Mouse (Mus musculus) kidney, adult 9 months (tissue): ENCODE data around the gene Vwce.
A peak's percentile ranks its signal among the peaks of the same experiment; 100 is the strongest.

ENCODE experiments used
- DNase-seq: peaks from one replicate; pipeline ENCODE4 v3.0.0; 2022

Vwce gene

DNA sequence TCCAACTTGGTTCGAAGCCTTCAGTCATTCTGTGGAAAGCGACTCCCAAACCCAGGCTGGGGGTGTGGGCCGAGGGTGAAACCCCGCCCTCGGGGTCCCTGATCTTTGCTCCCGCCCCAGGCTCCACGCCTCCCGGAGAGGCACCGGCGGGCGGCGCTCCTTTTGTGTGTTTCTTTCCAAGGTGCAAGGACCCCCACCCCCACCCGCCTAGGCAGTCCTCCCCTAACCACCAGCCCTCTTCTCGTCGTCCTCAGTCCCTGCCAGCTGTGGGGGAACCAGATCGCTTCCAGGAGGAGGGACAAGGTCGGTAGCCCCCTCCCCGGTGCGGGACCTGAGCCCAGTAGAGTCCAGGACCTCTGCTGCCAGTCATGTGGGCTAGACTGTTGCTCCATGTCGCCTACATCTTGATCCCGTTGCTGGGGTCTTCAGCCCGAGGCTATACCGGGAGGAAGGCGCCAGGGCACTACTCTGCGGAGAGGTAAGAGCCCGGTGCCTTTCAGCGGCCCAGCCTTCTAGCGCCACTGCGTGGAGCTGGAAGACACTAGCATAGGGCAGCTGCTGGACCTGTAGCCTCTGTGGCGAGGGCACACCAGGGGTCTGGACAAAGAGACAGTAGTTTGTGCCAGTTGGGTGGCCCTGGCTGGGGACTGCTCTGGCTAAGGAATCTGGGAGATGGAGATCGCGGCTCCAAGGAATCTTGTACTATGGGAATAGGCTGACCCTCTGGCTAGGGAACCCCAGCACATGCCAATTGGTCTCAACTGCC, at the start of gene Vwce:
Vwce (plus strand) TSS at position 108 of the 766 bp plus-strand sequence.
- DNase-seq: peak; percentile 64

DNA sequence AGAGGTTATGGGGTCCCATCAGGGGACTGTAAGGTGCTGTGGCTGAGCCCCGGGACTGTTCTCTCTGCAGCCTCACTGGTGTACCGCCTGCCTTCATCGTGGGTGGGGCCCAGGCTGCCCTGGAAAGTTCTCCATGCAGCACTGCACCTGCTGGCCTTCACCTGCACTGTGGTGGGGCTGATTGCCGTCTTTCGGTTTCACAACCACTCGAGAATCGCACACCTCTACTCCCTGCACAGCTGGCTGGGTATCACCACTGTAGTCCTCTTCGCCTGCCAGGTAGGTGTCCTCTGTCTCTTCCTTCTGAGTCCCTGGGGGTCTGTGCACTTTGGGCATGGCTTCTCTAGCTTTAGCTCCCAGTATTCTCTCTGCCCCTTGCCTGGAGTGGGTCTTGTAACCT, 48.9 kb upstream of the Vwce start:
- no peak for DNase-seq

DNA sequence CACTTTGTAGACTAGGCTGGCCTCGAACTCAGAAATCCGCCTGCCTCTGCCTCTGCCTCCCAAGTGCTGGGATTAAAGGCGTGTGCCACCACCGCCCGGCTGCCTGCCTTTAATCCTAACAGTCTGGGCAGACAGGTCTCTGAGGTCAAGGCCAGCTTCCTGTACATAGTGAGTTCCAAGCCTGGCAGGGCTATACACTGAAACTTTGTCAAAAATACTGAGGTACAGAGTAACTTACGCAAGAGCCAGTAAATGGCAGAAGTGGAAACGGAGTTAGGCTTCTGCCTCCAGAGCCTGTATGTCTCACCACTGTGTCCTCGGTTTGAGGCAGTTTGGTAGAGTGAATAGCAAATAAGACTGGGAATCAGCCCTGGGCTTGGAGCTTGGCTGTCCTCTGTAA, 46.8 kb upstream of the Vwce start:
- no peak for DNase-seq

DNA sequence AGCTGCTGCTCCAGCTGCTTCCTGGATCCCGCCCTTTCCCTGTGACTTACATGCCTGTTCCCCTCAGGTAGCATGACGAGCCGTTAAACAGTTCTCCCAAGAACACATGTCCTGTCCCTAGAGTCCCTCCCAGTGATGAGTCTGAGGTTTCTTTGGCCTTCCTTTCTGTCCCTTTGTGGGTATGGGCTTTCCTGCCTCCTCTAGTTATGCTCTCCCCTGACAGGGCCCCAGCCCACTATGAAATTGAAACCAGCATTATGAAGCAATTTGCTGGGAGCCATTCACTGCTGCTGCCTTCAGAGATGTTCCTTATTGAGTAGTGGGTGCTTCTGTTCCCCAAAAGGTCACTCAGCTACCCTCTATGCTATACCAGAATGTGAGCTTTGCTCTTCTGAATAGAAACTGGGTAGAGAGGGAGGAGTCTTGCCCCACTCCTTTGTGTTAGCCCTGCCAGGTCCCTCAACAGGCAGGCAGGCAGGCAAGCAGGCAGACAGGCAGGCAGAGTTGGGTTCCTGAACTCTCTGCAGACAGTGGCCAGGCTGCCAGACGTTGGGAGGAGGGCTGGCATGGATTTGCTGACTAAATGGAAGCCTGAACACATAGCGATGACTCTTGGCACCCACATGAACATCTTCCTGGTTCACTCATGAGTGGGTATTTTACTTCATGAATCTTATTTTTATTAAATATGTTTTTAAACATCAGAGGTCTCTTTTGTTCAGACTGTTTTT, 44.7 kb upstream of the Vwce start:
- DNase-seq: no peak

DNA sequence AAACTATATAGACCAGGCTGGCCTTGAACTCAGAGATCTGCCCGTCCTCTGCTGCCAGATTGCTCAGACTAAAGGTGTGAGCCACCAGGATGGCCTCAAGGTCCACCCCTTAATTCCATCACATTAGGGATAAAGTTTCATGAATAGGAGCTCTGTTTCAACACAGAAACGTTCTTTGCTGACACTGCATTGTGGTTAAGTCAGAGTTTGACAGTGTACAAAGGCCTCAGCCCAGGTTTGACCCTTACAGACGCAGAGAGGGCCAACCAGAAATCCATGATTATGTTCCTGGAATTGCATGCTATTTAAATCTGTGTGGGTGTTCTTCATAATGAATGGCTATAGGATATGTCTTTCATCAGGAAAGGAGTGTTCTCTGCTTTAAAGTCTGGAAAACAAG, 43.7 kb upstream of the Vwce start:
- DNase-seq: no peak

DNA sequence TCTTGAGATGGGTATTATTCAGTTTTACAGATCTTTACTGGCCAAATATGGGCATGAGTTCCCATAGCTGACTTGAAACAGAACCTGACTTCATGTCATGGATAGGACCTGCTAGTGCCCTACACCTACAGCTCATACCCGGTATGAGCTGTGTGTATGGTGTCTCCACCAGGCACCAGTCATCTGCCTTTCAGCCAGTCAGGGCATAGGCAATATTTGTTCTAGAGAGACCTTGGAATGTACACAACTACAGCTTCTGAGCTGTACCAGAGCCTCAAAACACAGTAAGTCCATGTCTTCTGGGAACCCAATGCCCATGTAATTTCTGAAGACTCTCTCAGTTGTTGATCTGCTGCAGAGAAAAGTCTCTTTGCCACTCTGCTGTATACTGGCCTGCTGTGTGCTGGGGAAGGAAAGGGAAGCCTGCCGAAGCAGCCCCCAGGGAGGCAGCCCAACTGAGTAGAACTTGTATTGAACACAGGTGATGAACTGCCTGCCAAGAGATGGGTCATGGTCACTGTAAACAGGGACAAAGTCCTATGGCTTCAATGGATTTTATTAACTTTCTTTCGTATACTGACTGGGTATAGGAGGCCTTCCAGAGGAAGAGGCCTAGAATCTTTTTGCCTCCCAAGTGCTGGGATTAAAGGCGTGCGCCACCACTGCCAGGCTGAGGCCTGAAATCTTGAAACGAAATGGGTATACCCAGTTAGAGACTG, 42.2 kb upstream of the Vwce start:
- no peak for DNase-seq

DNA sequence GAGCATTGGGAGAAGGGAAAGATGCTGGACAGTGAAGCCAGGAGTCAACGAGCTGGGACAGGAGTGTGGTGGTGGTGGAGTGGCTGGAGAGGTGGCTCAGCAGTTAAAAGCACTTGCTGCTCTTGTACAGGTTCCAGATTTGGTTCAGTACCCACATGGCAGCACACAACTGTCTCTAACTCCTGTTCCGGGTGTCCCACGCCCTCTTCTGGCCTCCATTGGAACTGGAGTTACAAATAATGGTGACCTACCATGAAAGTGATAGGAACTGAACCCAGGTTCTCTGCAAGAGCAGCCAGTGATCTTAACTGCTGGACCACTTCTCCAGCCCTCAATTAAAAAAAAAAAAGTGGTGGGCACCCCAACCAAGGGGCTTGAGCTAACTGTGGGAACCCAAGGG, 35.8 kb upstream of the Vwce start:
- DNase-seq: peak; percentile 42

DNA sequence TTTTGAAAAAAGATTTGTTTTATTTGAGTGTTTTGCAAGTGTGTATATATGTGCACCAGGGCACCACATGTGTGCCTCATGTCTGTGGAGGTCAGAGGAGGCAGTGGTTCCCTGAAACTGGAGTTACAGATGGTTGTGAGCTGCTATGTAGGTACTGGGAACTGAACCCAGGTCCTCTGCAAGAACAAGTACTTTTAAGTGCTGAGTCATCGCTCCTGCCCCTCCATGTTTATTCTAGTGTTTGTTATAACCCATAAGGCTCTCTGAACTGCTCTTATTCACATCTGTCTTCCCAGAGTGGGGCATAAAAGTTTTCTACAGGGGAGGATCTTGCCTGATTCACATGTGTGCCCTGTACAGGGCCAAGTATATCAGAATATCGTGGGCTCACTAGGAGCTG, 34.4 kb upstream of the Vwce start:
- DNase-seq: no peak

DNA sequence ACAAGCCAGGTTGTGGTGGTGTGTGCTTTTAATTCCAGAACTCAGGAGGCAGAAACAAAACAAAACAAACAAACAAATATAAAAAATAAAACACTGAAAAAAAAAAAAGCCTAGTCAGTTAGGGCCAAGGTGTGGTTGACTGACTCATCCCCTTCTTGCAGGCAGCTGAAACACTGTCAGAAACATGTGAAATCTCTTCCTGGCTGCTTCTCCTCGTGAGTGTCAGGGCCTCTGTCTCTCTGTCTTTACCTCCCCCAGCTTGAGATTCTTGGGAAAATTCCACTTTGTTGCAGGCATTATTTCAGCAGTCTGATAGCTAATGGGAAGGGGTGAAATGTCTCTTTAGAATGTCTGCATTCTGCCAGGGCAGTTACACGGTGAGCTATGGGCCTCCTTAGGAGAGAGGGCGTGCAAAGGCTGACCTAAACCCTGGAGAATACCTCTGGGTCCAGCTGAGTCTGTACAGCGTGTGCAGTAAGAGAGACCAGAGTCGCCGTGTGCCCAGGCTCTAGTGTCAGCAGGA, 31.7 kb upstream of the Vwce start:
- DNase-seq: no peak

DNA sequence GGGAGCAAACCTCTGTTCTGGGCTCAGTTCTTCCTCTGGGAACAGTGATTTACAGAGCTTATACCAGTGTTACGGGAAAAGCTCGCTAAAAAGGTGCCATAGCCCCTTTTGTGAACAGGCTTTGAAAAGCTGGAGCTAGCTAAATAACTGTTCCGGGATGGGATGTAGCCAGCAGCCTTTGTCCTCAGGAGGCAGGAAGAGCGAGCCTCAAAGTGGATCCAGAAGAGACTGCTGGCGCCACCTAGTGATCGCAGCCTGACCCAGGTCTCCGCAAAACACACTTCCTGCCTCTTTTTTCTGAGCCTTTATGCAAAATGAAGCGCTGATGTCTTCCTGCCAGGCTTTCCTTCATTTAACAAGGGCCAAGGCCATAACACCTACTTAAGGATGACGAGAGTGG, 31.2 kb upstream of the Vwce start:
- peak; percentile 94 for DNase-seq

DNA sequence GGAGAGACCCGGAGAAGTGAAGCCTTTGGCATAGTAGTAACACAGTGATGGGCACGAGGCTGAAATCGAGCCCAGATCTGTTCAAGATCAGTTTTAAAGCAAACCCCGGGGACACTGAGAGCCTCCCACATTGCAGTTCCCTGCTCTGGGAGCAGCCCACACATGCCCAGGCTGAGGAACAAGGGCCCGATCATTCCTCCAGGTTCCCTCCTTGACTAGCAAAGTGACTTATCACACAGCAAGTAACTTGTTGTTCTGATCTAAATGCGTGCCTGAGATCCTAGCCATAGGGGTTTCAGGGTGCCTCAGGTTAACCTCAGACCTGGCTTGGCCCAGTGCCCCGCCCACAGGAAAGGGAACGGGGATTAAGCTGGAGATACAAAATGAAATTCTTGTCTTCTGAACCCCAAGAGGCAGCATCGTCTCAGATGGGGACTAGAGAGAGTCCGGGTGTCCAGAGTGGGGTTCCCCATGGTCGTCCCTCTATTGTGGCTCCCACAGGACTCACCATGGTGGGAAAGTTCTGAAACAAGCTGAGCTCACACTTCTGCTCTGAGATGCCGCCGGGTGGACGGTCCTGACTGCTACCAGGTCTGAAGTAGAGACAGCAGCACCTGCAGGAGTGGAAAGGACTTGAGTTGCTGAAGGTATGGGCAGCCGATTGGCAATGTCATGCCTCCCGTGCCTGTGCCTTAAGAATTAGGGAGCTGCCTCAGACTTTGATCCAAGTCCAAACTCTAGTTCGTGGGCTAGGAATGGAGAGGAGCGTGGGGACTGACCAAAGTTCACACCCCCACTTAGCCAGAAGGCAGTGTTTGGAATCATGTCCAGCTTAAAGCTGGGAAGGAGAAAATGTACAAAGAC, 30.1 kb upstream of the Vwce start:
- DNase-seq: peak; percentile 90

DNA sequence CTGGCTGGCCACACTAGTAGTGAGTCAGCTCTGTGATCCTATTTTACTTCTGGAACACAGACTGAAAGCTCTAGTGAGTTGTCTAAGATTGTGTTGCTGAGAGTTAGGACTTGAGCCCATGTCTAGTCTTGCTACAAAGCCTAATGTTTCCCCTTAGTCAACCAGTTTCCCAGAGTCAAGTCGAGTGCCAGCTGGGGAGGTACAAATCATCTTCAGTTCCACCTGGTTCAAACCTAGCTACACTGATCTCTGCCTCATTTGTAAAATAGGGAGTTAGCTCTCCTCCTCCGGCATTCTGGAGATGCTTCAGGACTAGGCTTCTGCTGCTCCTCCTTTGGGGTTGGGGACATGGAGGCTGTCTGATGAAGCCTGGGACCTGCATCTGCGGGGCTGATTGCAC, 29.5 kb upstream of the Vwce start:
- DNase-seq: no peak

DNA sequence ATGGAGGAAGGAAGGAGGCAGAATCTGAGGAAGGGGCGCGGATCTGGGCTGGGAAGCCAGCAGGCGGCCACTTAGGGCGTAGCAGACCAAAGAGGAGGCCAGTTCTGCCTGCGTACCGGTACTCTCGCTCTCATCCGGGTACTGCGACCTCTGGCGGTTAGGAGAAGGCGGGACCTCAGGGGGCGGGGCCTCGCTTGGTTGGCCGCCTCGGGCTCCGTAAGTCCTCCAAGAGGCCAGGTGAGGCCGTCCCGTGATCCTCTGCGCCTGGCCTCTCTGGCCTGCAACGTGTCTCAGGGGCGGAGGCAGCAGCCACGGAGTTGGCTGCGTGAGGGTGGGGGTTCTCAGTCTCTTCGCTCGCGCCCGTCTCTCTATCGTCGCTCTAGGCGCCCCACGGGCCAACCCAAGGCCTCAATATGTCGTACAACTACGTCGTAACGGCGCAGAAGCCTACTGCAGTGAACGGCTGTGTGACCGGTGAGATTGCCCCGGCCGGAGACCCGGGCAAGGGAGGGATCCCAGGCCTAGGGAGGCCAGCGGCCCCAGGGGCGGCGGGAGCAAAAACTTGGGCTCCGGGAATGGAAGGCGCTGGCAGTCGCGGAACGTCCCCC, 28.6 kb upstream of the Vwce start, which contains the start of the genes Ddb1 and Tkfc:
Ddb1 (plus strand) TSS at position 35 of the 608 bp plus-strand sequence.
Tkfc (minus strand) TSS at position 362 of the 608 bp plus-strand sequence.
- peak; percentile 99 for DNase-seq

DNA sequence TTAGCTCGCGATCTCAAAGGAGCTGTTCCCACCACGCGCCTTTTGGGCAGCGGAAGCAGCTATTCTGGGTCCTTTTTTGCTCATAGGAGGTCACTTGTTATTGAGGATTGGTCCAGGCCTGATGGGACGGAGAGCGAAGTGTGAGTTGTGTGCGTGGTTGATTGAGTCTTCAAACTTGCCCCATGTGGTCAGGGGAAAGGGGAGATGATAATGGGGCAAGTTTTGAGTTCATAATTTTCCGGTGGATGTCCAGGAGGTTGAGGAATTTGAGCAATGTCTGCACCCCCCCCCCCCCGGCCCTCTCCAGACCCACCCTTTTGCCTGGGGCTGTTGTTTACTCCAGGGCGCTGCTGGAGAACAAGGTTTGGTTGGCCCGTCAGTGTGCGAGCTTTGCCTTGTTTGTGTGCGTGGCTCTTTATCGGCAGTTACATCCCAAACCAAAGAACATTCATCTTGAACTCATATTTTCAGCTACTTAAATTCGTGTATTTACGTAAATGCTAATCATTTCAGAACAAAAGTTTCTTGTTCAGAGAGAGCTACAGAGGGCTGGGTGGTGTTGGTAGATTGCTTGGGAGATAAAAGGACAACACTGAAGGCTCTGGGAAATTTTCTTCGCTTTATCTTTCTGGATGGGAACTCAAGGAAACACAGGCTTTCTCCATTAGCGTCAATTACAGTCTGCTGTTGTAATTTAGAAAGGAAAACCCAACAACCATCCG, 28.0 kb upstream of the Vwce start:
- DNase-seq: no peak

DNA sequence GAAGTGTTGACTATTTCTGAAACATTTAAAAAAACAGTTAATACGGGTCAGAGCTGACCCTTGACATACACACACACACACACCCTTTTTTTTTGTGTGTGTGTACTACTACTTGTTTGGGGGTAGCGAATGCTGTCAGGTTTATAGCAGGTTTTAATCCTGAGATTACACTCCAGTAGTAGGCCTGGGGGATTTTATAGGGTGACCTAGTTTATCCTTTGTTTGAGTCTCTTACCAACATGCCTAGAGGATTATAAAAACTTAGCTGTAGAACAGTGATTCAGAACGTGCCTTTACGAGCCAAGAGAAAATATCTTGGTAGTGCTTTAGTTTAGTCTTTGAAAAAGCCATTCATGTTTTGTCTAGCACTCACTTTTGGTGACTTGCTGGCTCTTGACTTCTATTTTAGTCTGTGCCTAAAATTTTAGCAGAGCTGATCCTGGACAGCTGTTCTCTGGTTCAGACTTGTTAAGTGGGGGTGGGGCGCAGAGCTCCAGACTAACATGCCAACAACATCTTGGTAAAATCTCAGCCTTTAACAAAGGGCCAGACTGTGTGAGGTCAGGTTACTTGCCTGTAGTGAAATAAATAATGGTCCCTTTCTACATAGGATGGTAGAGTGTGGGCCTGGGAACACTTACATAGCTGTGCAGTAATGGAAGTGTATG, 25.3 kb upstream of the Vwce start:
- no peak for DNase-seq

DNA sequence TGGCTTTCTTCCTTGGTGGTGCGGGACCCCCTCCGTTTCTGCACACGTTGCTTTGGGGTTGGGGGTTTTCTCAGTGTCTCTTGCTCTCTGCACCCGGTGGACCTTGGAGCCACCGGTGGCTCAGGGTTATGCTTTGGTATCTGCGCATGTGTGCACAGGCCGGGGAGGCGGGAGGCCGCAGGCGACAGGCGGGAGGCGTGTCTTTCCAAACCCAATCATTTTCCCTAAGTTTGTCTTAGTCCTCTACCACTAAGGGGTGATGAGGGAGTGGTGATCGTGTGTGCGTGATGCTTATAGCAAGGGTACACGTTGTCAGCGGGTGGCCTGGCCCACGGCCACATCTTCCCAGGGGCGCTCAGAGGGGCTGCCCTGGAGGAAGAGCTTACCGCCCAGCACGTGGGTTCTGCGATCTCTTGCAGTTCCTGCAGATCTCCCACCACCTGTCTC, 882 bp downstream of the Vwce start:
- peak; percentile 81 for DNase-seq

DNA sequence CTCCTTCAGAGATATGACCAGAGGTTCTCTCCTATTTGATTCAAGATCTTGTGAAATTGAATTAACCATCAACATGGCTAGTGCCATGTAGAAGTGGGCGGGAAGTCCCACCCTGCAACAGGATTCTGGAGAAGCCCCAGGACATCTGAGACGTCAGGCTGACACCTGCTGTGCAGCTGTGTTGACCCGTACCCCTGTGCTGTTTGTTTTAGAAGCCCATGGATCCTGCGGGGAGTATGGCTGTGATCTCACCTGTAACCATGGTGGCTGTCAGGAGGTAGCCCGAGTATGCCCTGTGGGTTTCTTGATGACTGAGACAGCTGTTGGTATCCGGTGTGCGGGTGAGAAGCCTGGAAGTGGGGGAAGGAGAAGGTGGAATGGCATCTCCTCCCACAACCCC, 3.8 kb downstream of the Vwce start:
- no peak for DNase-seq

DNA sequence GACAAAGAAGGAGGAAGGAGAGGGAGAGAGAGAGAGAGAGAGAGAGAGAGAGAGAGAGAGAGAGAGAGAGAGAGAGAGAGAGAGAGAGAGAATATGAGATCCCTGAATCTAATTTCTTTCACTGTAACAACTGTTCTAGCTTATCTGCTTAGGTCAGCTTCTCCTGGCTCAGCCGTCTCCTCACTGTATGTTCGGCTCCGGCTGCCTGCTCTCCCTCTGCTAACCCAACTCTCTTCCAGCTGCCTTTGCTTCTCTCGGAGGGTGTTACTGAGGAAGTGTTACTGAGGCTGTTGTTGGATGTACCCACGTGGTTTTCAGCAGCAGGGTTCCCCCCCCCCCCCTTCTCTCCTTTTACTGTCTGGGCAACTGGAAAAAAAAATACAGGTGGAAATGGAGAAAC, 6.1 kb downstream of the Vwce start:
- DNase-seq: no peak

DNA sequence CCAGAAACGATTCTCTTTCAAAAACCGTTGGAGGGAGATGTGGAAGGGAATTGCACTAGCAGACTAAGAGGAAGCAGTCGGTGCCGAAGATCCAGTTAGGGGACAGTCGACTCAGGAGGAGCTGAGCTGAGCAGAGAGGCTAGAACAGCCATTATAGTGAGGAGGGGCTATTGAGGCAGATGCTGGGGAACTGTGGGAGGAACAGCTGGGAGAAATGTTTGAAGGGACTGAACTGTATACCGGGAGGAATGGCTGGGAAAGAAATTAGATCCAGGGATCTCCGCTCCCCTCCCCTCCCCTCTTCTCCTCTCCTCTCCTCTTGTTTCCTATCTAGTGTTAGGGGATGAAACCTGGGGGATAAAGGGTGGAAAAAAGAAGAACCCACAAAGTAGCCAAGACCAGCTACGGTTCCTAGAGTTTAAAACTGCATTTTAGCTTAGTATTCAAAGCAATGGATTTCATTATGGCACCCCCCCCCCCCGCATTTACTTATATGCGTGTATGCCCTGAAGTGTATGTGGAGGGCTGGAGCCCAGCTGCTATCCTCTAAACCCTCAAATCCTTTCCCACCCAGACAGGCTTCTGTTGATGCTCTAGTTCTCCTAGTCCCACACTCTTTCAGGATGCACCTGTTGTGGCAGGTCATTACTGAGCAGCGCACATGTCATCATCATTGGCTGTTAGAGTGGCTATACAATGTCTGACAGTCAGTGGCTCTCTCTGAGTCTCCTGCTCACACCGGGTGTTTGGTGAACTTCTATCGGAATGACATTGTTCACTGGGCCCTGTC, 6.8 kb downstream of the Vwce start:
- no peak for DNase-seq

DNA sequence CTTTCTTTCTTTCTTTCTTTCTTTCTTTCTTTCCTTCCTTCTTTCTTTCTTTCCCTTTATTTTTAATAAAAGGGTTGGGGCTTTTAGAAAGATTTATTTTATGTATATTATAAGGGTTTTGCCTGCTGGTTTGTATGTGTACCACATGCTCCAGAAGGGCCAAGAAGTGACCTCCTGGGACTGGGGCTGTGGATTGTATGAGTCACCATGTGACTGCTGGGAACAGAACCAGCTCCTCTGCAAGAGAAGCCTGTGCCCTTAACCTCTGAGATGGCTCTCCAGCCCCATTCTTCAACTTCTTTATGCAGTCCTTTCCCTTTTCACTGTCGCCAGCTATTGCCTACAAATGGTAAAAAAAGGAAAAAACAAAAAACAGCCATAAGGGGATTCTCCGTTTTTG, 11.6 kb downstream of the Vwce start:
- DNase-seq: no peak
